In genomic region chr14:20806116-20806840, GRCm38 (mm10) we compare ENCODE assay signal across 10 mouse cellular contexts. TPM values are rescaled to one million over a fixed set of nuclear protein-coding genes. Genes with fewer than 3 reads are reported as not detected.
DNase-seq lines count a peak whose midpoint lies in the region; ATAC-seq lines count a peak whose summit lies in the region.
"Had no signal": no experiment of that assay in that cellular context is flagged by ENCODE, and none has a peak within 500 bp of the region (broad histone marks: within the 10 kb centered on the region; RNA-seq: fewer than 3 reads in every experiment).

No protein-coding gene starts in this region.

- H3K27ac ChIP-seq in heart, embryonic 13.5 days (replicated peaks): peak overlapping the region; percentile 74; the same call in 1 of the 2 replicates
- H3K27ac ChIP-seq in heart, embryonic 12.5 days (ENCODE audit: poor library complexity, severe bottlenecking): no peak overlapping the region
- H3K27ac ChIP-seq: midbrain, embryonic 13.5 days had no signal

- peak; percentile 73 for DNase-seq in Muller cell, postnatal 12 days (ENCODE audit: inconsistent ontology term)
- DNase-seq in gastrocnemius, adult 8-10 months (ENCODE audit: low spot score in 2 of 2): peak; percentile 47 to 75
- DNase-seq in lung, postnatal 25 days (ENCODE audit: low spot score): peak; percentile 59
- no peak for DNase-seq in cerebellum, postnatal 25 days
- no peak for DNase-seq in left cerebral cortex, adult 18-20 months (ENCODE audit: low spot score in 2 of 2)

- H3K4me1 ChIP-seq in heart, embryonic 13.5 days: peaks cover 34% of the 10 kb centered on the region
- H3K4me1 ChIP-seq in heart, embryonic 12.5 days (replicated peaks): peaks cover 24% of the 10 kb centered on the region
- H3K4me1 ChIP-seq: midbrain, embryonic 13.5 days had no signal

- ATAC-seq in heart, embryonic 13.5 days (ENCODE audit: extremely low read depth, insufficient number of reproducible peaks, low FRiP score, low TSS enrichment): no peak
- no peak for ATAC-seq in heart, embryonic 12.5 days (ENCODE audit: insufficient number of reproducible peaks, low FRiP score)
- ATAC-seq in megakaryocyte progenitor cell, adult 5-6 weeks (replicated peaks; ENCODE audit: poor library complexity): no peak
- ATAC-seq: midbrain, embryonic 13.5 days had no signal

- H3K9ac ChIP-seq in heart, embryonic 13.5 days: no peak overlapping the region
- H3K9ac ChIP-seq in heart, embryonic 12.5 days: no peak overlapping the region
- H3K9ac ChIP-seq: limb, embryonic 13.5 days; midbrain, embryonic 13.5 days had no signal

- H3K27me3 ChIP-seq in heart, embryonic 13.5 days (replicated peaks): no peaks in the 10 kb centered on the region
- H3K27me3 ChIP-seq in heart, embryonic 12.5 days (replicated peaks): no peaks in the 10 kb centered on the region
- H3K27me3 ChIP-seq: limb, embryonic 13.5 days; midbrain, embryonic 13.5 days had no signal

- H3K4me2 ChIP-seq in heart, embryonic 13.5 days: no peak overlapping the region
- no peak overlapping the region for H3K4me2 ChIP-seq in heart, embryonic 12.5 days
- H3K4me2 ChIP-seq: limb, embryonic 13.5 days; midbrain, embryonic 13.5 days had no signal

- whole genome bisulfite sequencing in heart, embryonic 13.5 days: 84% methylated on average over 14 of the region's 14 CpGs
- 87% methylated on average over 14 of the region's 14 CpGs for WGBS in heart, embryonic 12.5 days

- H3K4me3 ChIP-seq in heart, embryonic 13.5 days: no peak overlapping the region
- no peak overlapping the region for H3K4me3 ChIP-seq in heart, embryonic 12.5 days
- H3K4me3 ChIP-seq: limb, embryonic 13.5 days; midbrain, embryonic 13.5 days had no signal

- no peaks in the 10 kb centered on the region for H3K9me3 ChIP-seq in heart, embryonic 13.5 days
- no peaks in the 10 kb centered on the region for H3K9me3 ChIP-seq in heart, embryonic 12.5 days (replicated peaks)
- H3K9me3 ChIP-seq: limb, embryonic 13.5 days; midbrain, embryonic 13.5 days had no signal

- H3K36me3 ChIP-seq in heart, embryonic 13.5 days: no peaks in the 10 kb centered on the region
- no peaks in the 10 kb centered on the region for H3K36me3 ChIP-seq in heart, embryonic 12.5 days
- H3K36me3 ChIP-seq: limb, embryonic 13.5 days; midbrain, embryonic 13.5 days had no signal

RNA-seq across cellular contexts. Expression of gene Camk2g, which starts 12.4 kb away (rescaled TPM):
- 55.0 and 60.2 TPM in 2 replicates for polyA plus RNA-seq in heart, embryonic 13.5 days (2015; fragmentation: Nextera tagmentation; extraction: Ambion mirVana)
- polyA plus RNA-seq in heart, embryonic 12.5 days (2016; fragmentation: Nextera tagmentation; extraction: Ambion mirVana): 65.4 and 69.5 TPM in 2 replicates
- 100 to 1,000 TPM; 187 to 196 (median 195) TPM for total RNA-seq in gastrocnemius, adult 8-10 months (2022)
- 22.9 and 29.1 TPM in 2 replicates for total RNA-seq in megakaryocyte progenitor cell, adult 5-6 weeks (2015)
- total RNA-seq in megakaryocyte progenitor cell, adult 5-6 weeks (2017): 47.5 and 52.5 TPM in 2 replicates
- total RNA-seq in left cerebral cortex, adult 18-20 months (2021): 100 to 1,000 TPM; 315 to 361 TPM

RNA-seq across cellular contexts. Expression of gene Plau, which starts 30.2 kb away (rescaled TPM):
- 1.4 and 2.3 TPM in 2 replicates for polyA plus RNA-seq in heart, embryonic 13.5 days (2015; fragmentation: Nextera tagmentation; extraction: Ambion mirVana)
- 0.77 and 1.1 TPM in 2 replicates for polyA plus RNA-seq in heart, embryonic 12.5 days (2016; fragmentation: Nextera tagmentation; extraction: Ambion mirVana)
- 10 to 100 TPM; 13.4 to 23.7 (median 18.1) TPM for total RNA-seq in gastrocnemius, adult 8-10 months (2022)
- total RNA-seq in megakaryocyte progenitor cell, adult 5-6 weeks (2015): 3.4 TPM in 2 replicates
- 6.9 and 7.6 TPM in 2 replicates for total RNA-seq in megakaryocyte progenitor cell, adult 5-6 weeks (2017)
- 1 to 10 TPM; 7.7 to 8.2 TPM for total RNA-seq in left cerebral cortex, adult 18-20 months (2021)

Comparison
In these comparisons a context has a peak if more than half of its experiments do, and no peak if none do; other contexts are left out.
1. DNase-seq: peak in Muller cell, postnatal 12 days (single experiment), gastrocnemius, adult 8-10 months (2 of 2) and lung, postnatal 25 days (single experiment); none in cerebellum, postnatal 25 days (0 of 2) and left cerebral cortex, adult 18-20 months (0 of 2).